Mouse (Mus musculus) regulatory T cell (primary cell): Measurements from ENCODE around the gene Gm2a.

Source experiments
- in situ Hi-C: fragments of 300-600 bp; cut with MboI, MseI; formaldehyde crosslinking; loops from one replicate; pipeline ENCODE4 v1.15.1; 2025; ENCODE audit warnings: high pct_unique_total_duplicates

Gm2a gene

DNA sequence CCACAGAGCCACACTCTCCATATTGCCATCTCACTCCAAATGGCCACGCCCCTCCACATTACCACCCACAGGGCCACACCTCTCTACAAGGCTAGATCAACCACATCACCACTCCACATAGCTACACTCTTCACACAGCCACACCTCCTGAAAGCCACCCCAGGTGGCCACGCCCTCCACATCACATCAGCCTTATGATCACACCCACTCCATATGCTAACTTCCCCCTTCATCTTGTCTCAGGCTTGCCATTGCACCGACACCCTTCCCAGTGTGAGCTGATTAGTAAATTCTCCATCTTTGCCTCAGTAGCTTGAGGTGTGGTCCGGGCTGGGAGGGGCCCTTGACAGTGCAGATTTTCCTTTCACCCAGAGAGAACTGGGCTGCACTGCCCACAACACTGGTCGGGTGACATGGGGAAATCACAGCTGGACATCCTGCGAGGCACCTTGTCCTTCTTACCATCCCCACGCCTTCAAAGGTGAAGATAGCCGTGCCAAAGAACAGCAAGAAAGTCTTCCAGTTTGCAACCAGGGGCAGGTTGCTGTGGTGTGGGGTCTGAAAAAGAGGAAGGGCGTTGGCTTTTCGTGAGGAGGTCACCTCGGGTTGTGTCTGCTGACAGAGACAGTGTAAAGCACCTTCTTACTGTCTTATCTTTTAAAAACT, 33.3 kb downstream of the Gm2a start:
- in situ Hi-C loops, result no loop called here

DNA sequence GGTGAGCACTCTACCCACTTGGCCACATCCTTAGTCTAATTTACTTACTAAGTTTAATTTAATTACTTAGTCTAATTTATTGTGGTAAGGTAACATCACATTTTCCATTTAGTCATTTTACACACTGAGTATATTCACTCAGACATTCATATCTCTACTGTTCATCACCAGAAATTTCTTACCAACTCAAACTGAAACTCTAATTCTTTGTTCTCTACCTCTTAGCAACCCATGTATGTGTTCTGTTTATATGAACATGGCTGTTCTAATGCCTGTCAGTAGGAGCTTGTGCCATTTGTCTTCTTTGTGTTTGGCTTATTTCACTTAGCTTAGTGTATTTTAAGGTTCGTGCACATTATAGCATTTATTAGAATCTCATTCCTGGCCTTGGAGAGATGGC, 34.0 kb downstream of the Gm2a start:
- in situ Hi-C loops, result no loop called here

DNA sequence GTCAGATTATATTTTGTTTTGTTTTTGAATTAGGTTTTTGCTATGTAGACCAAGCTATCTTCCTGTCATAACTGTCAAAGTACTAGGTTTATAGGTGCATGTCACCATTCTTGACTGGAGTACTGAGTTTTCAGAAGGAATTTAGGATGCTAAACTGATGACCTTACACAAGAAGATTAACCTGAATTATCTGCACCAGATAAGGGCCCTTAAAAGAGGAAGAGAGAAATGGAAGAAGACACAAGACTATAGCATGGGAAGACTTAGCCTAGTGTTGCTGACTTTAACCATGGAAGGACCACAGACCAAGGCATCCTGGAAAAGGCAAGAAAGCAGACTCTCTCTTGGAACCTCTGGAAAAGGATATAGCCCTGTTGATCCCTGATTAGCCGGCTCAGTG, 35.3 kb downstream of the Gm2a start:
- in situ Hi-C loops, result no loop called here

DNA sequence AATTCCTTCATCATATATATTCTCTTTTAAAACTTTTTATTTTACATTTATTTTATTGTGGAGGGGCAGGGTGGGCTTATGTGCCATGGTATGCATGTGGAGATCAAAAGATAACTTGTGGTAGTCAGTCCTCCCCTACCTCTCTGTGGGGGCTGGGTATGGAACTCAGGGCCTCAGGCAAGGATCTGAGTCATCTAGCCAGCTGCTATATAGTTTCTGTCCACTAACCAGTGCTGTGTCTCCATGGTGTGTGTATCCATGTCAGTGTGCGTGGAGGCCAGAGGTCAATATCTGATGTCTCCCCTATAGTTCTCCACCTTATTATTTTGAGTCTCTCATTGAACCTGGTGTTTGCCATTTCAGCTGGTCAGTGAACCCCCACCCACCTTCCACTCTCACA, 36.5 kb downstream of the Gm2a start:
- in situ Hi-C loops, result no loop called here

DNA sequence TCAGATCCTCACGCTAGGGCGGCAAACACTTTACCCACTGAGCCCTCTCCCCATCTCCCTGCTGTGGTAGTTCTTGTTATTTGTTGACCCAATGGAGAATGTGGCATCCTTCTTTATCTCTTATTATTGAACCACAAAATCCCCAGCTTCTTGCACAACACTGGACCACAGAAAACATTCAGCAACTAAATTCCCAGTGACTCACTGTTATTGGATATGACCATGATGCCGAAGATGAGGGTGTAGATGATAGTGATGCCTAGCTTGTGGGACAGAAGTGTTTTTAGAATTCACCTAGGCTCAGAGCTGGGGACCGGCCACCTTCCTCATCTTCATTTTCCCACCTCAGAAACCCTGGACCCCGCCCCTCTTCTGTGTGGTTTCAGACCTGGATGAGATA, 37.0 kb downstream of the Gm2a start:
- in situ Hi-C loops, result no loop called here

DNA sequence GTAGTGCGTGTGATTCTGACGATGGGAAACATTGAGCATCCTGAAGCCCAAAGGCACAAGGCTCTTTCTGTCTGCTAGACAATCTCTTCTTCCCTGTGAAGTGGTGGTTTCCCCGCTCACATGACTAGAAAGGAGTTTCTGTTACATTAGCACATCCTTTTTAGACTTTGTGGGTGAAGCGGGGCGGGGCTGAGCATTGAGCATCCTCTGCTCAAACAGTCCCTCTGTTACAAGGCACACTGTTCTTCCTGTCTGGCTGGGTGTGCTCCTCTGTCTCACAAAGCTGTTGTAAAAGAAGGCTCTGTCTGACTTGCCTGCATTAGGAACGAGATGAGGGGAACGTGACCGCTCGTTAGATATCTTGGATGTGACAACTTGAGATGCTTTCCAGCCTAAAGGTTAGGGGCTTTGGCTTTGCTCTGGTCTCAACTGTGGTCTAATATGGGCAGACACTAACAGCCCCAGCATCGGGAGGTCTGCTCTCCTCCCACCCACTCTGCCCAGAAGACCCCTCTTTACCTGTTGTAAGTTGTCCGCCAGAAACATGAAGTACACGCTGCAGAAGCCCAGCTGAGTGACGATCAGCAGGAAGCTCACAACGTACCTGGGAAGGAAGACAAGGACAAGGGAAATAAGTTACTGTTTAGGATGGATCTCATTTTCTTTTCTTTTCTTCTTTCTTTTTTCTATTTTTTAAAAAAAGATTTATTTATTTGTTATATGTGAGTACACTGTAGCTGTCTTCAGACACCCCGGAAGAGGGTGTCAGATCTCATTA, 39.0 kb downstream of the Gm2a start:
- in situ Hi-C loops, result no loop called here

DNA sequence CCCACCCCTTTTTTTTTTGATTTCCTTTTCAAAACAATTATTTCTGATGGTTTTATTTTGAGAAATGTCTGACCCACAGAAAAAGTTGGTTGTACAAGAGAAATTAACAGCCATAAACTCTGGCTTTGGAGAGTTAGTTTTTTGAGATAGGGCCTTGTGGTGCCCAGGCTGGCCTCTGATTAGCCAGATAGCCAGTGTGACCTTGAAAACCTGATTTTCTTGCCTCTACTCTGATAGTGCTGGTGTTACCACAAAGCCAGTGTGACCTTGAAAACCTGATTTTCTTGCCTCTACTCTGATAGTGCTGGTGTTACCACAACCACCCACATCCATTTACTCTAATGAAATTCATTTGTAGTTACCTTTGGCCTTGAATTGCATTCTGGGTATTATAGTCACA, 39.7 kb downstream of the Gm2a start:
- in situ Hi-C loops, result no loop called here

DNA sequence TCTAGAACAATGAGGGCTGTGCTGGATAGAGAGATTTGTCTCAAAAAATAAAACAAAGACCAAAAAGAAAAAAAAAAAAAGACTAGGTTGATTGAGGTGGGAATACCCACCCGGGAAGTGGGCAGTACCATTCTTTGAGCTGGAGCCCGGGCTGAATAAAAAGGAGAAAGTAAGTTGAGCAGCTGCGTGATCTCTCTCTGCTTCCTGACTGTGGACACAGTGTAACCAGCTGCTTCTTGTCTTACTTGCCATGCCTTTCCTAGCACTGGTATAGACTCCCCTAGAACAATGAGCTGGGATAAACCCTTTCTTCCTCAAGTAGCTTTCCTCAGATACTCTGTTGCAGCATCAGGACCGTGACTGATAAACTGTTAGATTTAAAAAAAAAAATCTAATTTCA, 43.6 kb downstream of the Gm2a start:
- in situ Hi-C loops, result no loop called here

DNA sequence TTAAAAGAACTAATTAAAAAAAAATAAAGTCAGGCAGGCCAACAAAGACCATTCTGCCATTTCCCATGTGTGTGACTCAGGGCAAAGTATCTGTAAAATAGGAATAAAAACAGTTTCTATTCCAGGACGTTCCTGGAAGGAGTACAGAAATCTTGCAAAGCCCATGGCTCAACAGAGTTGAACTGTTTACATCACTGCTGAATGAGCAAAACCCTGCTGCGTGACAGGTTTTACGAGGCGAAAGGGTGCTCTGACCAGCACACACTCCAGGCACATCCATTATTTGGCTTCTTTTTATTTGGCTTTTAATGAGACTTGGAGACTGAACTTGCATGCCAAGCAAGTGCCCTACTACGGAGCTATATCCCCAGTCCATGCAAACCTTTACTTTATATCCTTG, 46.1 kb downstream of the Gm2a start:
- in situ Hi-C loops, result no loop called here

DNA sequence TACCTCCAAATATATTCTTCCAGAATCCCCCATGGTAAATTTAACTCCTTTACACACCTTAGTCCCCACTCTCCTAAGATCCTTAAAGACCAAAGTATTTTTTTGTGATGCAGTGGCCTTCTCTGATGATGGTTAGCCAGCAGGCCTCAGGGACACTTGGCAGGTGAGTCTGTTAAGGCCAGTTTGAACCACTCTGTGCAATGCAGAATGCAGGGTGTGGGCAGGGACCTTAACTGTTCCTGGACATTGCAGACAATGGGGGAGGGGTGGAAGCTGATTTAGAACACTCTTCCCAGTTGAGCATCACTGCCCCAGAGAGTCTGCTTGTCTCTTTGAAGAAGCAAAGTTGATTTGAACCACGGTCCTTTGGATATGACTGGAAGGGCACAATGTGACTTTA, 48.9 kb downstream of the Gm2a start:
- in situ Hi-C loops, result no loop called here

DNA sequence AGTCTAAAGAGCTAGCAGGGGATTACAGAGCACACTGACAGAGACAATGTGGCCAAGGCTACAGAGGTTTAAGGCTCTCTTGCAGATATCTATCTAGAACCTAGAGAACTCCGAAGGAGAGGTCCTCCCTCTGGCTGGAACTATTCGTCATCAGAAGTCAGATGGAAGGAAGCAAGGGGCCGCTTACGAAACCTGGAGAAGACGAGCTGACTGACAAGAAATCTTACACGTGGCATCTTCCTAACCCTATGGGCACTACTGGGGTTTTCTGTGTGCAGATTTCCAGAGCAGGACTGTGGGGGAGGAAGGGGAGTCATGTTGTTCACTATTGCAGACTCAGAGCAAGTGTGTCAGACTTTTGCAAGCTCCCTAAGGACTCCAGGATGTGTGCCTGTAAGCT, 49.5 kb downstream of the Gm2a start:
- in situ Hi-C loops, result no loop called here

DNA sequence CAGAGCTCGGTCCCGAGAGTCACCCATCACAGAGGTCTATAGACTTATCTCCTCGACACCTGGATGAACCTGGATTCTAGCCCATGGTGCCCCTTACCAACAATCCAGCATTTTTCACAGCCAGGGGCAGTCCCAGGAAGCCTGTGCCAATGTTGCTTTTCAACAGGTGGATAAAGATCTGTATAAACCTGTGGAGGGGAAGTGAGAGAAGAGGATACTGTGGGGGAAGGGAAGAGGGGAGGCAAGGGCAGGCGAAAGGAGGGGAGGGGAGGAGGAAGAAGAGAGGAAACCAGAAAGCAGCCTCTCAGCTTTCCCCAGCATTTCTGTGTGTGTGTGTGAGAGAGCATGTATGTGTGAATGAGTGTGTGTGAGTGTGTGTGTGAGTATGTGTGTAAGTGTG, 50.5 kb downstream of the Gm2a start:
- in situ Hi-C loops, result no loop called here

DNA sequence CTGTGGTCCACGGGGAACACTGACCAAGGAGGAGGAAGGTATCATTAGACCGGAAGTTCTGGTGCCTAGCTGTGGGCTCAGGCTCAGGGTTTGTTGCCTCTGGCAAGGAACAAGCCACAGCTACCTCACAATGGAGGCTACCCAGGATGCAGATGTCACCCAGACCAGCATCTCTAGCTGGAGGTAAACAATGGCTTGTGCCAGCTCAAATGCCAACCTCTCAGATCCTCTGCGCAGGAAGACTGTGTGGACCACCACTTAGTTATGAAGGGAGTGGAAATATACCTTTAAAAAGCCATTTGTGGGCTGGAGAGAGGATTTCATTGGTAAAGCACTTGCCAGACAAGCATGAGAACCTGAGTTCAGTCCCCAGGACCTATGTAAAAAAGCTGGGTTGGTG, 53.7 kb downstream of the Gm2a start, which contains the start of gene Slc36a3:
Gene Slc36a3, minus strand, starts transcription at position 101 of the 400 bp plus-strand sequence.
- in situ Hi-C loops, result no loop called here

DNA sequence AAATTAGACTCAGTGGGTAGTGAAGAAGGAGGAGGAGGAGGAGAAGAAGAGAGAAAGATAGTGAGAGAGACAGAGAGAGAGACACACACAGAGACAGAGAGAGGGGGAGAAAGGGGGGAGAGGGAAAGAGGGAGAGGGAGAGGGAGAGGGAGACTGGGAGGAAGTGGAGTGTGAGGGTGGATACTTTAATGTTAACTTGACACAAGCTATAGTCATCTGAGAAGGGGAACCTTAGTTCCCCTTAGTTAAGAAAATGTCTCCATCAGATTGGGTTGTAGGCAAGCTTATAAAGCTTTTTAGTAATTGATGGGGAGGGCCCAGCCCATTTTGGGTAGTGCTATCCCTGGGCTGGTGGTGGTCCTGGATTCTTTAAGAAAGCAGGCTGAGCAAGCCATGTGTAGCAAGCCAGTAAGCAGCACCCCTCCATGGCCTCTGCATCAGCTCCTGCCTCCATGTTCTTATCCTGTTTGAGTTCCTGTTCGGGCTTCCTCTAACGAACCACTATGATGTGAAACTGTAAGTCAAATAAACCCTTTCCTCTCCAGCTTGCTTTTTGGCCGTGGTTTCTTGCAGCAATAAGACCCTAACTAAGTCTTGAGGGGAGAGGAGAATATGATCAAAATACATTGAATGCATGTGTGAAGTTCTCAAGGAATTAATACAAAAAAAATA, 56.6 kb downstream of the Gm2a start:
- in situ Hi-C loops, result loop anchor here (5.0 kb wide), 1 partner anchor 112 kb away; no protein-coding TSS in a partner anchor

DNA sequence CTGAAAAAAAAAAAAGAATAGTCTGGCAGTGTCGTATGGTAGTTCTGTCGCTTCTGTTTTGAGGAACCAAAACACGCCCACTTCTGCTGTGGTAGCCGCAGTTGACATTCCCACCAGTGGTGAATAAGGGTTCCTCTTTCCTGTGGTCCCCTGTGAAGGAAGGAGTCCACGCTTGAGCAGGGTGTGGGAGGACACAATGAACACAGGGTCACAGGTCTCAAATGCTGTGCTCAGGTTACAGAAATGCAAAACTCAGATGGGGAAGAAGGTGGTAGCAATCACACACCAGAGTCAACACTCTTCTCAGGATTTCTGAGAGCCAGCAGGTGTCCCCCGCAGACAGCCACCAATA, 57.1 kb downstream of the Gm2a start:
- in situ Hi-C loops, result loop anchor here (5.0 kb wide), 1 partner anchor 113 kb away; no protein-coding TSS in a partner anchor

DNA sequence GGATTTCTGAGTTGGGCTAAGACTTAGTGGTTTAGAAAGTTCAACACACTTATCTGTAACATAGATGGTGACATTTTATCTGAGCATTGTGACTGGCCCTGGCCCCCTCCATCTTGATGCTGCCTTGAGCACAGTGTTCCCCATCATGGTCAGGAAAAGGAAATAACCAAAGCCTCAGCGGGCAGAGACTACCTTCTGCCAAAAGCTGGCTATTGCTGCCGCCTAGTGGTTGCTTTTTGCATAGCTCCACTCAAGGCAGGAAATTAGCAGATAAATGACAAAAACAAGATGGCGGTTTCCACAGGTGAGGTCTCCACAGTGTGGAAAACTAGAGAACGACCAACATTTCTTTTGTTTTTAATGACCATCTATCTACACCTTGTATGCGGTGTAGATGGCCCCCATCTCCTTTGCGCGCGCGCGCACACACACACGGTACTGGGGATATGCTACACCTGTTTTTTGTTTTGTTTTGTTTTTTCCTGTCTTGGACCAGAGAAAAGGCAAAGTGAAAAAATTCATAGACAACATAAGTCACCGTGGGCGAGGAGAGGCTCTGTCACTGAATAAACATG, 61.0 kb downstream of the Gm2a start:
- in situ Hi-C loops, result loop anchor here (5.0 kb wide), 1 partner anchor 117 kb away; no protein-coding TSS in a partner anchor
